Mouse (Mus musculus) embryonic fibroblast, embryonic 13.5 days (primary cell): ENCODE results near the gene Rpl7a.

Experiments
- CTCF ChIP-seq: IDR thresholded peaks from 2 replicates; pipeline ENCODE4 v1.5.1; 2011; ENCODE audit warnings: mild to moderate bottlenecking, control low read depth, low read length, moderate library complexity, borderline replicate concordance; ENCODE audit not compliant: insufficient read depth
- POLR2A ChIP-seq: IDR thresholded peaks from 2 replicates; pipeline ENCODE4 v1.6.1; 2011; ENCODE audit warnings: low read depth, mild to moderate bottlenecking, control low read depth, low read length, moderate library complexity

- TF ChIP-seq CTCF (no peak), POLR2A (no peak)
Observed at GRCm38 (mm10) chr2:26864879-26865278, 45.7 kb upstream of the Rpl7a start, which contains the start of gene Abo.
